Mouse (Mus musculus) limb, embryonic 11.5 days (tissue): ENCODE data around the gene Ctns. TPM values are rescaled to one million over a fixed set of nuclear protein-coding genes. Genes with fewer than 3 reads are reported as not detected.

Source experiments
- polyA plus RNA-seq: library from polyadenylated mRNA; unstranded; fragments of >200 nt; fragmentation: Nextera tagmentation; extraction: Ambion mirVana; gene quantifications from 2 replicates; pipeline ENCODE4 v1.2.1, GENCODE M21; 2014

Gene Ctns
- polyA plus RNA-seq, 1 experiment from 2014 or later = 23.6 TPM

Other genes starting within 250 kb of the Ctns start
- 0.67 and 0.97 TPM in 2 replicates for gene Atp2a3, start 237.9 kb downstream of the Ctns start, polyA plus RNA-seq
- gene P2rx1, start 199.9 kb downstream of the Ctns start, polyA plus RNA-seq = 1.3 and 2.0 TPM in 2 replicates
- gene Camkk1, start 180.0 kb downstream of the Ctns start, polyA plus RNA-seq = 2.7 and 3.0 TPM in 2 replicates
- 13.8 and 14.4 TPM in 2 replicates for gene Ncbp3, start 151.3 kb downstream of the Ctns start, polyA plus RNA-seq
- 0.51 and 0.54 TPM in 2 replicates for gene Itgae, start 108.5 kb downstream of the Ctns start, polyA plus RNA-seq
- 19.5 and 19.9 TPM in 2 replicates for gene Haspin, start 60.7 kb downstream of the Ctns start, polyA plus RNA-seq
- gene P2rx5, start 38.6 kb downstream of the Ctns start, polyA plus RNA-seq = 0.08 TPM in 1 of 2 replicates, not detected in the other
- gene Emc6, start 22.0 kb downstream of the Ctns start, polyA plus RNA-seq = 95.2 and 111 TPM in 2 replicates
- gene Tax1bp3, start 22.0 kb downstream of the Ctns start, polyA plus RNA-seq = 220 and 222 TPM in 2 replicates
- gene Shpk, start 418 bp upstream of the Ctns start, polyA plus RNA-seq = 0.74 and 1.0 TPM in 2 replicates
- gene Trpv1, start 35.2 kb upstream of the Ctns start, polyA plus RNA-seq = 0.09 TPM in 2 replicates
- 0.08 TPM in 1 of 2 replicates, not detected in the other for gene Trpv3, start 68.3 kb upstream of the Ctns start, polyA plus RNA-seq
- gene Aspa, start 130.6 kb upstream of the Ctns start, polyA plus RNA-seq = not detected in 2 replicates
- not detected in 2 replicates for gene Gm49340, start 130.7 kb upstream of the Ctns start, polyA plus RNA-seq
- not detected in 2 replicates for gene Spata22, start 130.7 kb upstream of the Ctns start, polyA plus RNA-seq
- gene Olfr20, start 151.7 kb upstream of the Ctns start, polyA plus RNA-seq = not detected in 2 replicates
- not detected in 2 replicates for gene Olfr376, start 172.2 kb upstream of the Ctns start, polyA plus RNA-seq
- not detected in 2 replicates for gene Olfr1, start 200.6 kb upstream of the Ctns start, polyA plus RNA-seq
- not detected in 2 replicates for gene Olfr378, start 229.4 kb upstream of the Ctns start, polyA plus RNA-seq